Mouse (Mus musculus) spleen, adult 2 months (tissue): ENCODE data around the gene Pxk.

ENCODE experiments used
- CTCF ChIP-seq: fragments of 200-500 bp; IDR thresholded peaks from 2 replicates; pipeline ENCODE4 v1.5.1; 2011; ENCODE audit warnings: mild to moderate bottlenecking, inconsistent platforms; ENCODE audit not compliant: insufficient read depth, insufficient read length, insufficient replicate concordance; ENCODE audit errors: extremely low read depth
- POLR2A ChIP-seq: fragments of 200-500 bp; IDR thresholded peaks from 2 replicates; pipeline ENCODE4 v1.6.1; 2011; ENCODE audit warnings: low read depth, low read length, inconsistent platforms

DNA sequence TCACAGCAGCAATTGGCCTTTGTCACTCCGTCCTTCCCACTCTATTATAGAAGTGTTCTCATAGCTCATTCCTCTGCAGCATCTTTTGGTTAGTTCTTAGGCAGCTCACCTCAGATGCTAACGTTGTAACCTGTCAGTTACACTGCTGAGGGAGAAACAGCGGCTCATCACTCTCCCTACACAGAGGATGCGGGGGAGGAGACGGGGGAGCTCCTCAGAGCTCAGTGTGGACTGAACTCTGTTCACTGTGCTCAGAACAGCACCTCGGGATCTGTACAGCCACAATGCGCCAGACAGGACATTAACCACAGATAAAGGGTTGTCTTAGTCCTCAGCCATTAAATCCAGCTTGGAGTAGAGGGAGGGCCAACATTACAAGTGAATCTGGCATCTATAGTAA lies 66.5 kb downstream of the Pxk start:
- TF ChIP-seq POLR2A (no peak), CTCF (no peak)
